Mouse (Mus musculus) frontal cortex, postnatal 10 days (tissue): ENCODE data around the gene Mutyh.
"Not testable (repeated sequence)": the region's sequence is repeated elsewhere in the genome, so short reads cannot be mapped to it uniquely, and the experiment has no call there.

Source experiments
- DNase-seq, 2 experiments: peaks; one replicate each; pipeline ENCODE4 v3.0.0; 2022; ENCODE audit warnings: low spot score in 2 of 2, mixed read lengths in 1 of 2

Mutyh gene

DNA sequence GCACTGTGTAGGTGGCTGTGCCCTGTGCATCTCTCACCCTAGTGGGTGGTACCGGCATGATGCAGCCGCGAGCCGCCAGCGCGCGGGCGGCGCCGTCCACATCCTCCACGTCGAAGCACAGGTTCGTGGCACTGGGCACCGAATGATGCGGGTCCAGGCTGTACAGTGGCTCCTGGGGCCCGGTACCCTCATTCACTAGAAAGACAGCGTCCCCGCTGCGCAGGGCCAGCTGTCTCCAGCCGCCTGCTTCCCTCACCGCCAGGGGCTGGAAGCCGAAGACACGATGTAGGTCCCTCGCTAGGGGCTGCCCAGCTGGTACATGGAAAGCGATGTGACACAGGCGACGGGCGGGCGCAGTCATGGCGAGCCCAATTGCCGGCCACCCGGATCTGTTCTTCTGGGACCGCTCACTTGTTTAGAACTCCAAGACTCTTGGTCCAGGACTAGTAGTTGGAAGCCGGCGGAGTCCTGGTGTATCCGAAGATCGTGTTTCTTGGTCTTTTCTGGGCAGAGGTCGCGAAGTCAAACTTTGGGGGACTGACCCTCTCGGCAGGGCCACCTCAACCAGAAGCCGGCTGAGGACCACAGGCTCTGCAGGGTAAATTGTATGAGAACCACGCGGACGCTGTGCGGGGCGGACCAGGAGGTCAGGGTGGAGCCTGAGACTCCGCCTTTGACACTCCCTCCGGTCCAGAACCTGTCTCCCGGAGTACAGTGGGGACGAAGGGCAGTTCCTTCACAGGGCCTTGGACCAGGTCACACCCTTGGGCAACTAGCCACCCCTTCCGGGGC, 13.6 kb downstream of the Mutyh start:
- DNase-seq: peak in 1 of 2 experiments; percentile 31

DNA sequence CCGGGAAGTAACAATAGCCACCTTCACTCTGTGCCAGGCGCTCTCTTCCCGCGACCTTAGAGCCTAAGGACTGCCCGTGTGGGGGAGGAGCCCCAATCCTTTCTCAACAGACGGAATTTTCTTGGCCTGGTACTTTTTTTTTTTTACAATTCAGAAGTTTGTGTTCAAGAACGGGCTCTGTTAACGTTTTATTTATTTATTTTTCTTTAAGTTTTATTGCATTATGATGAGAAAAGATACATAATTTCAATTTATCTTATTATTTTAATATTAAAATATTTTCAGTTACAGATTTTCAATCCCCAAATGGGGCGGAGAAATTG, 14.1 kb downstream of the Mutyh start, which contains the start of gene Hpdl:
Gene Hpdl (minus strand): TSS at position 14 of the 323 bp plus-strand sequence.
- no peak for DNase-seq

DNA sequence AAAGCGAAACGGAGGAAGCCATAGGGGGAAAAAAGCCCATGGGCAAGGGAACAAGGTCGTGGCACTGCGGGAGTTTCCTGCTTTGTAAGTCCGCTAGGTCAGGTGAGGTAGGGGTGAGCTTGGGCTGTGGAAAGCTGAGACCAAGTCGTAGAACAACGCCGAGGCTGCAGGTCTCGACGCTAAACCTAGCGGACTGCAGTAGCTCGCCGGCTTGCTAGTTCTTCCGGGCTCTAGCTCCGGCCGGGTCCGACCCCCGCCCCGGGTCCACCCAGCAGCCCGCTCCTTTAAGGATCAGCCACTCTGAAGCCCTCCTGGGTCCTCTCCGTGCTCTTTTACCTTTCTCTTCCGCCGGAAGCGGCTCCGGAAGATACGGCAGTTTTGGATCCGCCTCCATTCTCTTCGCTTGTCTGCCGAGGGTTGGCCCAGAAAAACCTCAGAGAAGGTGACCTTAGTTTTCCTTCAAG, 17.1 kb downstream of the Mutyh start:
- peak in 1 of 2 experiments; percentile 62 for DNase-seq

DNA sequence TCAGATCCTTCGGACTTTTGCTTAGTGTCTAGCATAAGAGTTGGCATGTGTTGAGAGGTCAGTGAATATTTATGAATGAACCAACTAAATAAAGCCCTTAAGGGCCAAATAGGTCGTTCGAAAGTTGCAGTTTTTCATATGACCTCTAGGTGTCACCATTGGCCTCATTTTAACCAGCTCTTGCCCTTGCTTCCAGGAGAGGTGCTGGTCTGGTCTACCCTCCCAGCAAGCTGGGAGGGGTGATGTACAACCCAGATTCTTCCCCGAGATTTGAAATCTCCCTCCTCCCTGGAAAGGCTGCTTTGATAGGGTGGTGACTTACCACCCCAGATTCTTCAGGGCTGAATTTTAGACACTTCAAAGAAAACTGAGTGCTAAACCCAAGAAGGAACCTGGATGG, 20.3 kb downstream of the Mutyh start:
- DNase-seq: no peak

DNA sequence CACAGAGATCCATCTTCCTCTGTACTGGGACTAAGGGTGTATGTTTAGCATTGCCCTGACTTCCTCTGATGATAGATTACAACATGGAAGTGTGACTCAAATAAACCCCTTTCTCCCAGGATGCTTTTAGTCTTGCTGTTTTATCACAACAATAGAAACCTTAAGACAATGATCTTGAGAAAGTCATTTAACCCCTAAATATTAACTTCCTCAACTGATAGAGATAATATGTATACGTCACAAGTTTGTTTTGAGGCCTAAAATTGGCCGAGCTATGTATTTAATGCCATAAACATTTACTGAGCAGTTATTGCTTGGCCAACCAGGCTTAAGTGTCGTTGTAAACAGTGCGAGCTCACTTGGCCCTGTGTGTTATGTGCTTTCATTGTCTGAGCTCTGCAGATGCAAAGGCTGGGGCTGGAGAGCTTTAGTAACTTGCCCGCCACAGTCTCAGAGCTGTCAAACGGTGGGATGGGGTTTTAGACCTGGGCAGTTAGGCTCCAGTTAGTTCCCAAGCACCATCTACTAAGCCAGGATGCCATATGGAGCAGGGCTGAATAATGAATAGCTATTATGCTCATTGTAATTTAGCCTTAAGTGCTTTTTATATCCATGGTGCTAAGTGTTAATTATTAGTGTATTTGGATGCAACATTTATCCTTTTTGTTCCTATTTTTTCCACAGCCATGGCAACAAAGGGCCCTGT, 22.0 kb downstream of the Mutyh start:
- DNase-seq: no peak

DNA sequence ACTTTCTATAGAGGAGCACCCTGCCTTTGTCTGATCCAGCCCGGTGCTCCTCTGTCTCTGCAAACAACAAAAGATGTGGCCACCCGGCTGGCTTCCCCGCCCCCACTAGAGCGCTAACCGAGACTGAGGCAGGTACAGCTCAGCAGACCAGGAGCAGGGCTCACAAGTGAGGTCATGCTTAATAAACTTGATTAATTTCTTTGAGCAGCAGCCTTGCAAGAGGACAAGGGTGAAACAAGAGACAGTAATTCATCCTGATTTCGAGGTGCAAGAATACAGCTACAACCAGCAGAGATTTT, 22.5 kb downstream of the Mutyh start:
- no peak for DNase-seq

DNA sequence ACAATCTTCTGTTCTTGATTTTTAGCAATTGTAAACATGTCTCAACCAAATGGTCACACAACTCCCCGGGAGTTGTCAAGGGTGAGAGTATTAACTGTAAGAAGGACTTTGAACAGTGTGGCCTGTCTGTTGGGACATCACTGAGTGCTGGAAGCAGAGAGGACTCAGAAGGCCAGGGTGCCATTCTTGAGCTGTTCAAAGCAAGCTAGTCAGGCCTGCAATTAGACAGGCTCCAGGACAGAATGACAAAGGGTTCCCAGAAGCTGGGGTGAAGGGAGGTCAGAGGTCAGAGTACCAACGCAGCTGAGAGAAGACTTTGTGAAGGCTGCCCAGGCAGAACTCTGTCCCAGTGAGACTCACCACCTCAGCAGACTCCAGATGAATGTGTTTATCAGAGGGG, 31.5 kb downstream of the Mutyh start:
- no peak for DNase-seq

DNA sequence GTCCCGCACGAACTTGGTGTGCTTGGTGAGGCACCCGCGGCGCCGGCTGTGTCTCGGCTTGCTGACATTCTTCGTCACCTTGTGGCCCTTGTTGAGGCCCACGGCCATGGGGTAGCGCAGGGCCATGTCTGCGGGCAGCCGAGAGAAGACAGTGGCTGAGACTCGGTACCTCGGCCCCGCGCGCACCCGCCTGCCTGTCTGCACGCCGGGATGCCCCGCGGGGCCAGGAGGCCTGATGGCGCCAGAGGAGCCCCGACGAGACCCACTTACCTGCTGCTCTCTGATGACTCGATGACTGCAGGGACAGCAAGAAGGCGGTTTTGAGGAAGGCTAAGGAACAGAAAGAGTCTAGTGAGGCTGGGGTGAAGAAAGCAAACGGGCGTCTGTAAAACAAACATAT, 32.6 kb downstream of the Mutyh start:
- DNase-seq: not testable (repeated sequence)

DNA sequence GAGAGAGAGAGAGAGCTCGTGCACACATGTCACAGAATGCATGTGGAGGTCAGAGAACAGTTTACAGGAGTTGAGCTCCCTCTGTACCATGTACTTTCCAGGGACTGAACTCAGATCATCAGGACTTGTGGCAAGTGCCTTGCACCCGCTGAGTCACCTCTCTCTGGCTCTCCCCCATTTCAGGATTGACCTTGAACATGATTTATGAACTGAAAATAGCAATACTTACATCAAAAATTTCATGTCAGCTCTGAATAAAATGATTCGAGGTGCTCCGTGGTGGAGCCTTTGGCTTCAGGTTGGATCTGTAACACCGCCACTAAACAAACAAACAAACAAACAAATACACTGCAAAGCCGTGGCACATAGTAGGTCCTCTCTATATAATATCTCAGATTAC, 33.3 kb downstream of the Mutyh start:
- DNase-seq: no peak

DNA sequence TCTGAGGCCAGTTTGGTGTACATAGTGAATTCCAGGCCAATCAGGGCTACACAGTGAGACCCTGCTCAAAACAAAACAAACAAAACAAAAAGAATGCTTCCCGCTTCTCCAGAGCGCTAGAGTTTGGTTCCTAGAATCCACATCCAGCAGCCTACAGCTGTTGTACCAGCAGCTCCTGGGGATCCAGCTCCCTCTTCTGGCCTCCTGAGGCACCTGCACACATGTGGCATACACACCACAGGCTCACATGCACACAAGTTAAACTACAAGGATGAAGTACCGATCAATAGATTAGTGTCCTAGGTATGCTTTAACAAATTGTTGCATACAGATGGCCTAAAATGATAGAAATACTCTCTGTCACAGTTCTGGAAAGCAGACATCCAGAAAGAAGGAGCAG, 36.8 kb downstream of the Mutyh start:
- no peak for DNase-seq

DNA sequence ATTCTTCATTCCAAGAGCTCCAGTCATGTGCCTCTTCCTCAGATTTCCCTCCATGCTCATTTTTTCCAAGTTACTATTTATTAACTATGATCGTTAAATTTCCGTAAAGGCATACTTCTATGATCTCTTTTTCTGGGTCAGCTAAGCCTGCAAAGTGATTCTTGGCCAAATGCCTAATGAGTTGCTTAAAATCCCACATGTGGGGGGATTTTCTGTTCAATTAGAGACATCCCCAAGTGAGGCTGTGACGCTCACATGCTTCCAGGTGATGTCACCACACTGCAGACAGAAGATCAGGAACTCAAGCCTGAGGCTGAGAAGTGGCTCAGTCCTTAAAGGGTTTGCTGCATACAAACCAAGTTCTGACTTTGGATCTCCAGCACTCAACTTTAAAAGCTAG, 42.4 kb downstream of the Mutyh start:
- DNase-seq: no peak

DNA sequence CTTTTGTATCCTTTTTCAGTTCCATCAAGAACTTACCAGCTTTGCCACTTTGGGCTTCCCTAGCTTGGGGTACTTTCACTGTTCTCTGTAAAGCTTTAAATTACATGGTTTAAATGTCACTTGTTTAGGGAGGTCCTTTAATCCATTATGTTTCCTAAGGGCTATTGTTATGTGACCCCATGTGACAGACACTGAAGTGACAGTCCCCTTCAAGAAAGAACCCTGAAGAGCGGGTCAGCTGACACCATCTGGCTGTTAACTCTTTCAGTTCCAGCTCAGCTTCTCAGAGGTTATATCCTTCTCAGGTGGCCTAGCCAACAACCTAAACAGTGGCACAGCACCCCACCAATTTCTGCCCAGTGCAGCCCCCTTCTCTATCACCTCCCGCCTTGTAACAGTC, 46.8 kb downstream of the Mutyh start:
- DNase-seq: no peak

DNA sequence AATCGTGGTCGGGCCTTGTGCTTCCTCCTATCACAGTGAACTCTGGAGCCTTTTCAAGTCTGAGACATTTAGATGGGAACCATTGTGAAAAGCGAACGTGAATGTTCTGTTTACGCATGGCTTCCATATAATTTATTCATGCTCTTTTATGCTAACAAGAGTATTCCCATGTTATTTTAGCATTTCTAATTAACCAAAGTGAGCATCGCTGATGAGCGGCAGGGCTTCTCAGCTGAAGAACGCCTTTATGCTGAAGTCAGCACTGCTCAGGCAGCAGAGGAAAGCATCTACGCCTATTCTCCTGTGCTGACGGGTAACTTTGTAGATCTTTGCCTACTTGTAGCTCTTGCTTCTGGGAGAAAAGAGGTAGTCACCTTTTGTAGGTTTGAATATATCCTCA, 49.7 kb downstream of the Mutyh start:
- no peak for DNase-seq

DNA sequence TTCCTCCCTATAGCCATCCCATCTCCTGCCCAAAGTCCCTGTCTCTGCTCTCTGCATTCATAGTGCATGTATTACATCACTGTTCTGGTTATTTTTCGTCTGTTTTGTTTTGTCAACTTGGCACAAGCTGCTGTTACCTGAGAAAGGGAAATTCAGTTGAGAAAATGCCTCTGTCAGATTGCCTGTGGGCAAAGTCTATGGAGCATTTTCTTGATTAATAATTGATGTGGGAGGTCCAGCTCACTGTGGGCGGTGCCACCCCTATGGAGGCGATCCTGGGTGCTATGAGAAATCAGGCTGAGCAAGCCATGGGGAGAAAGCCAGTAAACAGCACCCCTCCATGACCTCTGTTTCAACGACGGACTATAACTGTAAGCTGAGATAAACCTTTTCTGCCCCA, 52.2 kb downstream of the Mutyh start:
- DNase-seq: no peak

DNA sequence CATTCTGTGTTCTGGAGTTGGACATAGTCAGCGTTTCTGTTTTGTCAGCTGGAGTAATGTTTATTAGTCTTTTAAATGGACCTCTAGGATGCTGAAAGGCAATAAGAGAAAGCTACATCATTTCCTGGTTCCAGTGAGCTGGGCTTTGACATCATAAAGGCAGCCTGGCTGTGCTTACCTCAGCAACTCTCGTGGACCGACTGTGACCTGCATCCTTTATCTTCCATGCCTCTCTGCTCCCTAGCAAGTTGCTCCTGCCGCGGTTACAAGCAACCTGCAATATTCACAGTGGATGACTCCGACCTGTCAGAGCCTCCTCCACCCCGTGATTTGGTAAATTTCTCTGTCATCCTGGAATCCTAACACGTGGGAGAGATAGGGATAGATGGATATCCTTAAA, 54.5 kb downstream of the Mutyh start:
- no peak for DNase-seq
